Mouse (Mus musculus) kidney, adult 2 months (tissue): Measurements from ENCODE around the gene Zfr. TPM values are rescaled to one million over a fixed set of nuclear protein-coding genes. Genes with fewer than 3 reads are reported as not detected.
"Not testable (repeated sequence)": the region's sequence is repeated elsewhere in the genome, so short reads cannot be mapped to it uniquely, and the experiment has no call there.

Experiments
- DNase-seq: peaks from one replicate; pipeline ENCODE4 v3.0.0; 2021
- H3K27ac ChIP-seq: fragments of 200-500 bp; 2 replicates; pipeline ENCODE4 v1.5.1; 2012; ENCODE audit warnings: low read depth, low read length, control low read depth, inconsistent platforms; ENCODE audit not compliant: insufficient read depth
- H3K27me3 ChIP-seq: fragments of 200-500 bp; replicated peaks from 2 replicates; pipeline ENCODE4 v1.6.1; 2012; ENCODE audit warnings: mild to moderate bottlenecking, moderate library complexity, low read length, inconsistent platforms; ENCODE audit not compliant: control insufficient read depth, insufficient read depth
- H3K36me3 ChIP-seq: fragments of 200-500 bp; 2 replicates; pipeline ENCODE4 v1.6.1; 2012; ENCODE audit warnings: mild to moderate bottlenecking, moderate library complexity, low read length, inconsistent platforms; ENCODE audit not compliant: control insufficient read depth, insufficient read depth
- H3K4me1 ChIP-seq: fragments of 200-500 bp; 2 replicates; pipeline ENCODE4 v1.6.1; 2011; ENCODE audit warnings: low read length; ENCODE audit not compliant: control insufficient read depth, insufficient read depth
- H3K4me3 ChIP-seq: fragments of 200-500 bp; 2 replicates; pipeline ENCODE4 v1.5.1; 2011; ENCODE audit warnings: mild to moderate bottlenecking, low read depth, low read length, control low read depth; ENCODE audit not compliant: insufficient read depth
- CTCF ChIP-seq: fragments of 200-500 bp; conservative IDR thresholded peaks from 2 replicates; pipeline ENCODE4 v1.5.1; 2011; ENCODE audit warnings: low read depth, mild to moderate bottlenecking, control low read depth, low read length, moderate library complexity, mixed read lengths; ENCODE audit not compliant: insufficient read depth, insufficient read length
- POLR2A ChIP-seq: fragments of 200-500 bp; IDR thresholded peaks from one replicate; pipeline ENCODE4 v1.6.1; 2011; ENCODE audit warnings: low read depth, low read length, control low read depth
- WGBS: fragments of 180-500 bp; shearing (Covaris S2); methylation state at CpG from one replicate; pipeline ENCODE4 v1.1.7; 2018; 5-methylcytosine and 5-hydroxymethylcytosine counted together
- polyA plus RNA-seq: library from polyadenylated mRNA; depleted of rRNA; stranded (reverse); fragments of >200 nt; gene quantifications from 2 replicates; pipeline ENCODE4 v1.2.3, GENCODE M21; 2012

Gene Zfr
- polyA plus RNA-seq, 1 experiment = 80.8 TPM

DNA sequence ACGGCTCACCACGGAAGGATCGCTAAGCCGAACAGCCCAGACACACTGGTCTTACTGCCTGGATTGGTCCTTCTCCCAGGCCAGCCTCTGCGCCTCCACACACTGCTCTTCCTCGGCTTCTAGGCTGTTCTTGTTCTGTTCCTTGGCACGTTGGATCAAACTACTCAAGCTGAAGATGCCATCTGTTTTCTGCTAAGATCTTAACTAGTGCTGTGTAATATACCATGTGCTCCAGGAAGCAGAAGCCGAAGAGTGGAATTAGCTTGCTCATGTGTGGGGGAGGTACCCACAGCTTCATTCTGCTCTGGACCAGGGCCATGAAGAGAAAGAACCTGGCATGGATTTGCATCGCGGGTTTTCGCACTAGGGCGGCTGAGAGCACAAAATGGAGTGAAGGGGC, 11.2 kb upstream of the Zfr start:
- WGBS = 89% methylated on average over 12 of the region's 12 CpGs
- TF ChIP-seq POLR2A (no peak), CTCF (no peak)
- Histone ChIP-seq H3K36me3 (no peaks in the 10 kb centered on the region), H3K4me1 (no peaks in the 10 kb centered on the region), H3K4me3 (no peak overlapping the region), H3K27me3 (no peaks in the 10 kb centered on the region), H3K27ac (no peak overlapping the region)
- no peak for DNase-seq

DNA sequence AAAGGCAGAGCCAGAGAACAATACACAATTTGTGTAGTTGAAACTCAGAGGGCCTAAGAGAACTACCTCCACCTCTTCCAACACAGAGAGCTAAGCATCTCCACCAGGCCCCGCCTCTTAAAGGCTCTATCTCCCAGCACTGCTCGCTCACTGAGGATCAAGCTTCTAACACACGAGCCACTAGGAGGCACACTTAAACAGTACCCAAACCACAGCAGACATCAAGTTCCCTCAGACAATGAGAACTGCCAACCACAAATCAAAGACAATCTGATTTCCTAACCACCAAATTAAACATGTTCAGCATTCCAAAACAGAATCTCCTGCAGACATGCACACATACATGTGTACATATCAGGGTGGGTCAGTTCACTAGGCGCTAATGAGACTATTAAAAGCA, 9.4 kb upstream of the Zfr start:
- TF ChIP-seq POLR2A = no peak
- peak; percentile 16; the same call in 1 of the 2 replicates for TF ChIP-seq CTCF
- Histone ChIP-seq H3K36me3 (no peaks in the 10 kb centered on the region), H3K4me3 (no peak overlapping the region), H3K27me3 (no peaks in the 10 kb centered on the region), H3K4me1 (no peaks in the 10 kb centered on the region), H3K27ac (no peak overlapping the region)
- peak; percentile 13 for DNase-seq
- WGBS = 82% methylated on average over 4 of the region's 4 CpGs

- not testable (repeated sequence) for DNase-seq, H3K4me3 ChIP-seq, H3K27ac ChIP-seq, H3K4me1 ChIP-seq, H3K27me3 ChIP-seq, H3K36me3 ChIP-seq
- WGBS = 88% methylated on average over 3 of the region's 3 CpGs
These were observed 8.7 kb upstream of the Zfr start for GRCm38 (mm10) chr15:12108922-12109321.

GRCm38 (mm10) chr15:12111232-12111631, 6.4 kb upstream of the Zfr start:
- no peaks in the 10 kb centered on the region for H3K27me3 ChIP-seq
- DNase-seq = no peak
- H3K36me3 ChIP-seq = no peaks in the 10 kb centered on the region
- TF ChIP-seq POLR2A (no peak), CTCF (no peak)
- no peak overlapping the region for H3K27ac ChIP-seq
- 70% methylated on average over 7 of the region's 7 CpGs for WGBS
- no peaks in the 10 kb centered on the region for H3K4me1 ChIP-seq
- no peak overlapping the region for H3K4me3 ChIP-seq

GRCm38 (mm10) chr15:12113411-12113810, 4.2 kb upstream of the Zfr start:
- H3K27me3 ChIP-seq = no peaks in the 10 kb centered on the region
- DNase-seq = peak; percentile 48
- H3K36me3 ChIP-seq = no peaks in the 10 kb centered on the region
- no peak overlapping the region for H3K27ac ChIP-seq
- TF ChIP-seq CTCF = peak; percentile 40
- no peak for TF ChIP-seq POLR2A
- H3K4me1 ChIP-seq = no peaks in the 10 kb centered on the region
- WGBS = 69% methylated on average over 2 of the region's 2 CpGs
- H3K4me3 ChIP-seq = no peak overlapping the region

DNA sequence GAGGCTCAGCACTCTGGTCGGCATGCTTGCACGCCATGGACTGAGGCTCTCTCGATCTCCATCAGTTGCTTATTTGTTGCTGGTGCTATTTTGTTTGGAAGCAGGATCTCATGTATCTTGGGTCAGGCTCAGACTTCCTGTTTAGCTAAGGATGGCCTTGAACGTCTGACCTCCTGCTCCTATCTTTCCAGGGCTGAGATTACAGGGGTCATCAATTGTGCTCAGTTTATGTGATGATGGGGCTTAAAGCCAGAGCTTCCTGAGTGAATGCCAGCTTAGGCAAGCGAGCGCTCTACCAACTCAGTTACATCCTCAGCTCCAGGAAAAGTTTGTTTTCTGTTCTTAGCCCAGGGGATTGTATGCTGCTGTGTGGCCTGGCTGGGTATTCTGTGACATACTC, 3.1 kb upstream of the Zfr start:
- TF ChIP-seq CTCF (no peak), POLR2A (no peak)
- WGBS = 62% methylated on average over 6 of the region's 6 CpGs
- H3K4me1 ChIP-seq = no peaks in the 10 kb centered on the region
- H3K4me3 ChIP-seq = no peak overlapping the region
- H3K27ac ChIP-seq = no peak overlapping the region
- peak; percentile 32 for DNase-seq
- H3K27me3 ChIP-seq = no peaks in the 10 kb centered on the region
- no peaks in the 10 kb centered on the region for H3K36me3 ChIP-seq

GRCm38 (mm10) chr15:12115722-12116230, 1.9 kb upstream of the Zfr start:
- WGBS = 80% methylated on average over 6 of the region's 6 CpGs

GRCm38 (mm10) chr15:12118093-12118431, 431 bp downstream of the Zfr start:
- H3K27ac ChIP-seq = peak overlapping the region; percentile 97
- peak overlapping the region; percentile 97 for H3K4me3 ChIP-seq
- no peaks in the 10 kb centered on the region for H3K27me3 ChIP-seq
- peaks cover 3% of the 10 kb centered on the region; the same call in 1 of the 2 replicates for H3K4me1 ChIP-seq
- TF ChIP-seq CTCF = no peak
- TF ChIP-seq POLR2A = no peak
- H3K36me3 ChIP-seq = no peaks in the 10 kb centered on the region
- 1% methylated on average over 28 of the region's 43 CpGs for WGBS
- no peak for DNase-seq

More at GRCm38 (mm10) chr15:12115722-12116230, 1.9 kb upstream of the Zfr start:
- Histone ChIP-seq H3K36me3 (no peaks in the 10 kb centered on the region), H3K4me3 (no peak overlapping the region), H3K27me3 (no peaks in the 10 kb centered on the region), H3K27ac (no peak overlapping the region), H3K4me1 (peaks cover 3% of the 10 kb centered on the region; the same call in 1 of the 2 replicates)
- no peak for DNase-seq
- TF ChIP-seq POLR2A (no peak), CTCF (no peak)
